Mouse (Mus musculus): ENCODE measurements around the gene Olfr1272.
"Not testable (repeated sequence)": the region's sequence is repeated elsewhere in the genome, so short reads cannot be mapped to it uniquely, and the experiment has no call there.

Olfr1272 gene

DNA sequence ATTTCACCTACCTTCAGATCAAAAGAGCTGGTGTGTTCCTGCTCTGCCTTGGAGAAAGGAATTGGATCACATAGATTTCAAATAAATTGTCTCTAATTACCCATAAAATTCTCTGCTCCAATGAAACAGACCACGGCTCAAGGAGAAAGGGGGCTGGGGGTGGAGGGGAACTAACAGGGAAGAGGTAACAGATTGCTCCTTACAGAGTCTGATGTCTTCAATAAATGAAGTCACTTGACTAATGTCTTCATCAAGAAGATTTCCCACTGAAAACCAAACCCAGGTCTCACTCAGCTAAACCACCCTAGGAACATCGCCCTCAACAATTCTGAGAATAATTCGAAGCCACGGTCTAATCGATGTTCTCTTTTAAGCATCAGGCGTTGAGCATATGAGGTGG, at the start of gene Olfr1272:
TSS of gene Olfr1272 (minus strand) at position 101 of the 400 bp plus-strand sequence.
- DNase-seq (ENCODE audit: low read depth, low spot score), result no peak

DNA sequence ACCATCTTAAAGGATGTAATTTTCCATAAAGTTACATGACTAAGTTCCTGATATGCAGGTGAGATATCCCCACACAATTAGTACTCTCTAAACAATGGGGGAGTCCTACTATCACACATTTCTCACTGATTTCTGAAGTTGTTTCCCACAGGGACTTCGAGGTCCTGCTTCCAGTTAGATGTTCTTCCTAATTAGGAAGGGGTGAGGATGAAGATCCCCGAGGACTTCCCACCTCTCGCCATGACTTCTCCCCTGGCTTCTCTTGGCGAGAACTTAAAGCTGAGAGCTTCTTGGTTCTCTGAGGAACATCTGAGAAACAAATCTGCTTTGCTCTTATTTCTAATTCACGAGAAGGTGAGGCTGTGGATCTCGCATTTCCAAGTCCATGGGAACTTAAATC, 29.3 kb upstream of the Olfr1272 start, which contains the start of gene Gm13769:
TSS of gene Gm13769 (plus strand) at position 301 of the 400 bp plus-strand sequence.
- not testable (repeated sequence) for DNase-seq (ENCODE audit: low read depth, low spot score)

DNA sequence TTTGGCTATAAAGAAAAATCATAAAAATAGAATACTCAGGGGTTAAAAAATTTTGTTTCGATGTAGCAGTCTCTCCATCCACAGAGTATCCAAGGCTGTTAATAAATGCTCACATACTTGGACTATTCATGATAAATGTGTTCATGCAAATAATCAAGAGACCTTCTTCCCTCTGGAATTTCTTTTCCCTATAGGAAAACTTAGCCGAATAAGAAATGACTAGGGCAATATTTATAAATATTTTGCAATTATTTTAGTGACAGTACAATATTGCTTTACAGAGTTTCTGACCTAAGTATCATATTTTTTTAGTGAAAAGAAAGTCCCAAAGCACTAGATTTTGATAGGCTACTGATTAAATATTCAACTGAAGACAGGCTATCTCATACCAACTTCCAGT, 21.7 kb downstream of the Olfr1272 start, which contains the start of gene Olfr1271:
TSS of gene Olfr1271 (minus strand) at position 101 of the 400 bp plus-strand sequence.
- no peak for DNase-seq (ENCODE audit: low read depth, low spot score)

DNA sequence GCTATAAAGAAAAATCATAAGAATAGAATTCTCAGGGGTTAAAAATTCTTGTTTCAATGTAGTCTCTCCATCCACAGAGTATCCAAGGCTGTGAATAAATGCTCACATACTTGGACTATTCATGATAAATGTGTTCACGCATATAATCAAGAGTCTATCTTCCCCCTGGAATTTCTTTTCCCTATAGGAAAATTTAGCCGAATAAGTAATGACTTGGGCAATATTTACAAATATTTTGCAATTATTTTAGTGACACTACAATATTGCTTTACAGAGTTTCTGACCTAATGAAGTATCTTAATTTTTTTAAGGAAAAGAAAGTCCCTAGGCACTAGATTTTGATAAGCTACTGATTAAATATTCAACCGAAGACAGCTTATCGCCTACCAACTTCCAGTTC, 35.1 kb downstream of the Olfr1272 start, which contains the start of gene Olfr142:
TSS of gene Olfr142 (minus strand) at position 101 of the 400 bp plus-strand sequence.
- no peak for DNase-seq (ENCODE audit: low read depth, low spot score)
